Mouse (Mus musculus) kidney, adult 2 months (tissue): Measurements from ENCODE around the gene Zfp324.

Experiments
- CTCF ChIP-seq: fragments of 200-500 bp; conservative IDR thresholded peaks from 2 replicates; pipeline ENCODE4 v1.5.1; 2011; ENCODE audit warnings: low read depth, mild to moderate bottlenecking, control low read depth, low read length, moderate library complexity, mixed read lengths; ENCODE audit not compliant: insufficient read depth, insufficient read length
- POLR2A ChIP-seq: fragments of 200-500 bp; IDR thresholded peaks from one replicate; pipeline ENCODE4 v1.6.1; 2011; ENCODE audit warnings: low read depth, low read length, control low read depth

DNA sequence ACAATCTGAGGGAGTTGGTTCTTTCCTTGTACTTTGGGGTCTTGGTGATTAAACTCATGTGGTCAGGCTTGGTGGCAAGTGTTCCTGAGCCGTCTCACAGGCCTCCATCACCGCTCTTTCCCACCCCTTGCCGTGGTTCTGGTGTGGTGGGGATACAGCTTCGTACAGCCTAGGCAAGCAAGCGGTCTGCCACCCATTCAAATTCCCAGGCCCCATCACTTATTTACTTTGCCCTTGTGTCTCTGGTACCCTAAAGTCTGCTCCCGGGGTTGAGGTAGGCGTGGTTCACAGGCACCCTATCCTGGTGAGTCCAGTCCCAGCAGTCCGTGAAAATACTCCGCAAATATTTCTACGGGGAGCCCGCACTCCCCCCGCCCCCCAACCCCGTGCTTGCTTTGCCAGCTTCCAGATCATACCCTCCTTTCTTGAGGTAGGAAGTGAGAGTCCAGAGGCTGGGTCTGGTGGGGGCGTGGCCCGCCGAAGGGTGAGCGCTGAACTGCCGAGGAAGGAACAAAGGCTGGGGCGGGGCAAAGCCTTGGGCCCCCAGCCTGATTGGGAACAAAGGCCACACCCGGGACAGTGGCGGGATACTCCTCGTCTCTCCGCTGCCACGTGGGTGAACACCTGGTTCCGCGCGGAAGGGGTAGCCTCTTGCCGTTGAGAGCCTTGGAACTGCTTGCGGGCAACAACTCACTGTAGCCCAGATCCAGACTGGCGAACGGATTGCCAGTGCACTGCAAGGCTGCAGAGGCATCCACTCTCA is 57.3 kb downstream of the Zfp324 start:
- TF ChIP-seq POLR2A = no peak
- TF ChIP-seq CTCF = no peak
